Mouse (Mus musculus) liver, embryonic 14.5 days (tissue): ENCODE data around the gene Plcxd3.

Experiments used
- CTCF ChIP-seq: IDR thresholded peaks from 2 replicates; pipeline ENCODE4 v1.5.1; 2016; ENCODE audit warnings: antibody characterized with exemption, low read depth, control low read depth
- EP300 ChIP-seq: IDR thresholded peaks from 2 replicates; pipeline ENCODE4 v1.6.1; 2016; ENCODE audit warnings: antibody characterized with exemption, low read depth

- TF ChIP-seq EP300 (no peak), CTCF (no peak)
Measured at GRCm38 (mm10) chr15:4503366-4503765, 128.1 kb downstream of the Plcxd3 start.
